Mouse (Mus musculus): ENCODE data around the gene Il2rb. TPM values are rescaled to one million over a fixed set of nuclear protein-coding genes. Genes with fewer than 3 reads are reported as not detected.

Il2rb gene
- polyA plus RNA-seq, 1 experiment from 2014 or later = 0.39 TPM

DNA sequence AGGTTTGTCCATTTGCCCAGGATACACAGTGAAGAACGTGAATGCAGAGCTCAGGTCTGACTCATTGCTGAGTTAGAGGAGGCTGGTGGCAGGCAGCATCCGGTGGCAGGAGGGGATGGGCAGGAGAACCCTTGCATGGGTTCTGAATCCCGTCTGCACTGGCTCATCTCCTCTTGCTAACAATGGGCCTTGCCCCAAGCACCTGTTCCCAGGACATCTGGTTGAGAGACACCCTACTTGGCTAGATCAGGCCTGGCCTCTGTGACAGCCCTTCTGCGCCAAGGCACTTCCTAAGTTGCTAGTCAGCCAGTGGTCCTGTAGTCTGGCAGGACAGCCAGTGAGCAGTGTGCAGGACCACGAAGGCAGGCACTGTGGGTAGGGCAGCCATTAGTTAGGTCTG, 15.6 kb downstream of the Il2rb start:
- H3K9me3 ChIP-seq (ENCODE audit: control insufficient read depth, low read length) = no peaks in the 10 kb centered on the region
- no peaks in the 10 kb centered on the region; the same call in 1 of the 2 replicates for H3K4me1 ChIP-seq (replicated peaks; ENCODE audit: control insufficient read depth, insufficient read depth, low read length)
- 65% methylated on average over 5 of the region's 5 CpGs for WGBS
- H3K27me3 ChIP-seq (ENCODE audit: control insufficient read depth, insufficient read depth, low read depth, low read length) = no peaks in the 10 kb centered on the region
- ATAC-seq (ENCODE audit: low read depth) = no peak
- no peak overlapping the region for H3K4me2 ChIP-seq (ENCODE audit: low read depth, low read length)
- no peak overlapping the region for H3K9ac ChIP-seq (ENCODE audit: low read length)
- no peak overlapping the region for H3K4me3 ChIP-seq (ENCODE audit: low read length)
- no peaks in the 10 kb centered on the region for H3K36me3 ChIP-seq (ENCODE audit: control insufficient read depth, insufficient read depth, low read length)
- no peak overlapping the region for H3K27ac ChIP-seq (ENCODE audit: low read length)

DNA sequence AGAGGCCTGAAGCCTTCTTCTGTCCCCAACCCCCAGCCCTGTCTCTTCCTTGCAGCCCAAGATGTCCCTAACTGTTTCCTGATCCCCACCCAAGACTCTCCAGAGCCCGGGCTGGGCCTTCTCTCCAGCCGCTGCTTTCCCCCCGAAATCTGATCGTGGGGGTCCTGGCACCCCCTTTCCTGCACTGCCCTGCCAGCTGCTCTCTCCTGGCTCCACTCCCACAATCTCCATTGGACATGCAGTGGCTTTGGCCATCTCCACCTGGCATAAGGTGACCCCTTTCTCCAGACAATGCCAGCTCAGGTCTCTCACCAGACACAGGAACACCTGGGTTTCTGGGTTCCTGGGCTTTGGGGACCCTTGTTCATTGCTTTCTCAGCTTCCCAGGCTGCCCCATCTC, 17.0 kb downstream of the Il2rb start:
- no peaks in the 10 kb centered on the region for H3K36me3 ChIP-seq (ENCODE audit: control insufficient read depth, insufficient read depth, low read length)
- no peak overlapping the region for H3K4me3 ChIP-seq (ENCODE audit: low read length)
- H3K4me2 ChIP-seq (ENCODE audit: low read depth, low read length) = no peak overlapping the region
- no peak overlapping the region for H3K9ac ChIP-seq (ENCODE audit: low read length)
- no peak for ATAC-seq (ENCODE audit: low read depth)
- H3K9me3 ChIP-seq (ENCODE audit: control insufficient read depth, low read length) = no peaks in the 10 kb centered on the region
- H3K27ac ChIP-seq (ENCODE audit: low read length) = no peak overlapping the region
- WGBS = 78% methylated on average over 4 of the region's 4 CpGs
- no peaks in the 10 kb centered on the region; the same call in 1 of the 2 replicates for H3K4me1 ChIP-seq (replicated peaks; ENCODE audit: control insufficient read depth, insufficient read depth, low read length)
- no peaks in the 10 kb centered on the region for H3K27me3 ChIP-seq (ENCODE audit: control insufficient read depth, insufficient read depth, low read depth, low read length)

DNA sequence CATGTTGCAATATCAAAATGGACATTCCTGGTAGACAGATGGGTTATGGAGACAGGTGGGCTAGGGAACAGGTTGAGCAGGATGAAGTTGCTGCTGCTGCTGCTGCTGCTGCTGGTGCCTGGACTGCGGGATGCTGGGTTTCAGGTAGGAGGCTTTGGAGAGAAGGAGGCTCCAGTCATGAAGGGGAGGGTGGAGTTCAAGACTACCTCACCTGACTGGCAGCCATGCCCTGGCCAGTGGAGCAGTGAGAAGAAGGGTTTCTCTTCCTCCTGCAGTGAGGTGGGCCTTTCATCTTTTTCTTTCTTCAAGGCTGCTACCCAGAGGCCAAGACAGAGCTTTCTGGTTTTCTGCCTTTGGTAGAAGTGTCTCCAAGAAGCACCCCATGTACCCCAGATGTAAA, 18.2 kb downstream of the Il2rb start:
- Histone ChIP-seq H3K4me2 (ENCODE audit: low read depth, low read length) (no peak overlapping the region), H3K36me3 (ENCODE audit: control insufficient read depth, insufficient read depth, low read length) (no peaks in the 10 kb centered on the region), H3K9ac (ENCODE audit: low read length) (no peak overlapping the region), H3K9me3 (ENCODE audit: control insufficient read depth, low read length) (no peaks in the 10 kb centered on the region), H3K27me3 (ENCODE audit: control insufficient read depth, insufficient read depth, low read depth, low read length) (no peaks in the 10 kb centered on the region), H3K27ac (ENCODE audit: low read length) (no peak overlapping the region), H3K4me3 (ENCODE audit: low read length) (no peak overlapping the region), H3K4me1 (replicated peaks; ENCODE audit: control insufficient read depth, insufficient read depth, low read length) (no peaks in the 10 kb centered on the region; the same call in 1 of the 2 replicates)
- no peak for ATAC-seq (ENCODE audit: low read depth)
- 87% methylated on average over 1 of the region's 1 CpGs for WGBS

DNA sequence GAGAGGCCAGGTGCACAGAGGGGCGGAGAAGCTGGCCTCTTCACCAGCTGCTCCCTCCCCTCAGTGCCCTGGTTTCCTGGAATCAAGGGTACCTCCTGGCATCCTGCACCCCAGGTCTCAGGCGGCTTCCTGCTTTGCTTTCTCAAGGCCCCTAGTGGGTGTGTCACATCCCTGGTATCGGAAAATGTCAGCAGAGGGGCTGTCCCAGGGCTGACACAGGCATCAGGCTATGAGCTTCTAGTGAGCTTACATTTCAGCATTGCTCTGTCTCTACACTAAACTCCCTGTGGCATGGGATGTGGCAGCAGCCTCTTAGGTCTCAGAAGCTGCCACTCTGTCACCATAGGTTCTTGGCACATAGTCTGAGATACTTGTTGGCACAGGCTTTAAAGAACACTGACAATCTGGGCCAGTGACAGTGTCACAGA, 19.5 kb downstream of the Il2rb start:
- no peak overlapping the region for H3K4me3 ChIP-seq (ENCODE audit: low read length)
- no peak overlapping the region for H3K9ac ChIP-seq (ENCODE audit: low read length)
- no peak overlapping the region for H3K4me2 ChIP-seq (ENCODE audit: low read depth, low read length)
- no peaks in the 10 kb centered on the region for H3K9me3 ChIP-seq (ENCODE audit: control insufficient read depth, low read length)
- ATAC-seq (ENCODE audit: low read depth) = no peak
- H3K27ac ChIP-seq (ENCODE audit: low read length) = no peak overlapping the region
- H3K4me1 ChIP-seq (replicated peaks; ENCODE audit: control insufficient read depth, insufficient read depth, low read length) = no peaks in the 10 kb centered on the region; the same call in 1 of the 2 replicates
- no peaks in the 10 kb centered on the region for H3K36me3 ChIP-seq (ENCODE audit: control insufficient read depth, insufficient read depth, low read length)
- no peaks in the 10 kb centered on the region for H3K27me3 ChIP-seq (ENCODE audit: control insufficient read depth, insufficient read depth, low read depth, low read length)
- WGBS = 31% methylated on average over 3 of the region's 3 CpGs

DNA sequence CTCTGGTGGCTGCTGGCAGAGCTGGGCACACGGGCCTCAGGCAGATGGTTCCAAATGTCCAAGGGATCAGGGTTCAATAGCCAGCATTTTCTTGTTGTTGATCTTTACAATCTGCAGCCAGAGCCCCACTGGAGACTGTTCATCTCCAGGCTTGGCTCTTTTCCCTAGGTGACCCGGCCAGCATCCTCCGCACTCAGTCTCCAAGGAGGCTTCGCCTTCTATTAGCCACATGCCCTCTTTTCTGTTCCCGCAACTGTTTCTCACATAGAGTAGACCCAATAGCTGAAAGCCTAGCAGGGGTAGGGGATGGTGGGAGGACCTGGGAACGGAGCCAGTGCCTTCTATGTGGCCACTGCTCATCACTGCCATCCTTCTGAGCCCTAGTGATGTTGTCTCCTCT, 21.6 kb downstream of the Il2rb start:
- H3K27ac ChIP-seq (ENCODE audit: low read length) = no peak overlapping the region
- H3K4me3 ChIP-seq (ENCODE audit: low read length) = no peak overlapping the region
- no peaks in the 10 kb centered on the region for H3K9me3 ChIP-seq (ENCODE audit: control insufficient read depth, low read length)
- no peaks in the 10 kb centered on the region for H3K27me3 ChIP-seq (ENCODE audit: control insufficient read depth, insufficient read depth, low read depth, low read length)
- H3K36me3 ChIP-seq (ENCODE audit: control insufficient read depth, insufficient read depth, low read length) = no peaks in the 10 kb centered on the region
- H3K9ac ChIP-seq (ENCODE audit: low read length) = no peak overlapping the region
- H3K4me2 ChIP-seq (ENCODE audit: low read depth, low read length) = no peak overlapping the region
- no peaks in the 10 kb centered on the region; the same call in 1 of the 2 replicates for H3K4me1 ChIP-seq (replicated peaks; ENCODE audit: control insufficient read depth, insufficient read depth, low read length)
- no peak for ATAC-seq (ENCODE audit: low read depth)
- 78% methylated on average over 6 of the region's 6 CpGs for WGBS

DNA sequence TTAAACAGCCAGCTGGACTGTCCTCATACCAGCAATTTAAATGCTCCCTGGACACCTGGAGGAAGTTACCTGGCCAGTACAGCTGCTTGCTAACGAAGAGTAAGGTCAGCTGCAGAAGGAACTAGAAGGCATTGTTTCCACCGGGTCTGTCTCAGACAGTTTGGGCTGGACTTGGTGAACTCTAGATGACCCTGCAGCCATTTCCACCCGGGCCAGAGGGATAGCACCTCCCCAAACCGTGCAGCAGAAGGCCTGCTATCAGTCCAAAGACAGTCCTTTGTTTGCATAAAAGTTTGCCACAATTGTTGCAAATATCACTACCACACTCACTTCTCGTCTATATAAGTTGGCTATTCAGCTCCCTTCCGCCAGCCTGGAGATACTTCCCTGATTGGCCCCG, 23.2 kb downstream of the Il2rb start:
- H3K9ac ChIP-seq (ENCODE audit: low read length) = no peak overlapping the region
- 19% methylated on average over 7 of the region's 7 CpGs for WGBS
- no peak overlapping the region for H3K27ac ChIP-seq (ENCODE audit: low read length)
- H3K27me3 ChIP-seq (ENCODE audit: control insufficient read depth, insufficient read depth, low read depth, low read length) = no peaks in the 10 kb centered on the region
- no peak for ATAC-seq (ENCODE audit: low read depth)
- no peaks in the 10 kb centered on the region; the same call in 1 of the 2 replicates for H3K4me1 ChIP-seq (replicated peaks; ENCODE audit: control insufficient read depth, insufficient read depth, low read length)
- H3K9me3 ChIP-seq (ENCODE audit: control insufficient read depth, low read length) = no peaks in the 10 kb centered on the region
- no peaks in the 10 kb centered on the region for H3K36me3 ChIP-seq (ENCODE audit: control insufficient read depth, insufficient read depth, low read length)
- H3K4me2 ChIP-seq (ENCODE audit: low read depth, low read length) = no peak overlapping the region
- H3K4me3 ChIP-seq (ENCODE audit: low read length) = no peak overlapping the region

DNA sequence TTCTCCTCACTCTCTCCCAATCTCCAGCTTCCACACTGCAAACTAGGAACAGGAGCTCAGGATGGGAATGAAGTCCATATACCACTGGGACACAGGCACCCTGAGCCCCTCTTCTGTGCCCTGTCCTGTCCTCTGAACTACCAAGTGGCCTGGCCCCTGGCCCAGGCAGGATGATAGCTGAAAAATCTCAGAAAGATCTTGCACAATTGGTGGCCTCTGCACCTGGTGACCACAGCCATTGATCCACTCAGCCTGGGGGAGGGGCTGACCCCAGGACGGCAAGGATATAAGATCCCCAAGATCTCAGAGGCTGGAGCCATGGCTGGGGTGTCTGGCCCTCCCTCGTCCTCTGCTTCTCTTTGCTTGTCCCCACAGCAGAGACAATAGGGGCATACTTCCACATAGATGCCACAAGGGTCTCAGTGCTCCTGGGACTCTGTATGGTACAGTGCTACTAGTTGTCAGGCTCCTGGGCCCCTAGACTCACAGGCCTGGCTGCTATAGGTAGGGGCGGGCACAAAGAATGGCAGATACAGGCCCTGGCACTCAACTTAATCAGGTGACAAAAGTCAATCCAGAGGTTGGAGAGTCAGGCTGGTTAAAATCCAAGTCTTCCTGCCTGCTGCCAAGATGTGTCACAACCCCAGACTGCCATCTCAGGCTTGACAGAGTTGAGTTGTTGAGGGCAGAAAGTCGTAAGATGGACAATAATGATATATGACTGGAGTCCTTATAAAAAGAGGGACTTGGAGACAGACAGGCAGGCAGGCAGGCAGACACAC, 24.4 kb downstream of the Il2rb start:
- no peaks in the 10 kb centered on the region; the same call in 1 of the 2 replicates for H3K4me1 ChIP-seq (replicated peaks; ENCODE audit: control insufficient read depth, insufficient read depth, low read length)
- ATAC-seq (ENCODE audit: low read depth) = no peak
- H3K36me3 ChIP-seq (ENCODE audit: control insufficient read depth, insufficient read depth, low read length) = no peaks in the 10 kb centered on the region
- H3K4me3 ChIP-seq (ENCODE audit: low read length) = no peak overlapping the region
- H3K27me3 ChIP-seq (ENCODE audit: control insufficient read depth, insufficient read depth, low read depth, low read length) = no peaks in the 10 kb centered on the region
- H3K27ac ChIP-seq (ENCODE audit: low read length) = no peak overlapping the region
- H3K9ac ChIP-seq (ENCODE audit: low read length) = no peak overlapping the region
- no peaks in the 10 kb centered on the region for H3K9me3 ChIP-seq (ENCODE audit: control insufficient read depth, low read length)
- H3K4me2 ChIP-seq (ENCODE audit: low read depth, low read length) = no peak overlapping the region
- 62% methylated on average over 4 of the region's 4 CpGs for WGBS

DNA sequence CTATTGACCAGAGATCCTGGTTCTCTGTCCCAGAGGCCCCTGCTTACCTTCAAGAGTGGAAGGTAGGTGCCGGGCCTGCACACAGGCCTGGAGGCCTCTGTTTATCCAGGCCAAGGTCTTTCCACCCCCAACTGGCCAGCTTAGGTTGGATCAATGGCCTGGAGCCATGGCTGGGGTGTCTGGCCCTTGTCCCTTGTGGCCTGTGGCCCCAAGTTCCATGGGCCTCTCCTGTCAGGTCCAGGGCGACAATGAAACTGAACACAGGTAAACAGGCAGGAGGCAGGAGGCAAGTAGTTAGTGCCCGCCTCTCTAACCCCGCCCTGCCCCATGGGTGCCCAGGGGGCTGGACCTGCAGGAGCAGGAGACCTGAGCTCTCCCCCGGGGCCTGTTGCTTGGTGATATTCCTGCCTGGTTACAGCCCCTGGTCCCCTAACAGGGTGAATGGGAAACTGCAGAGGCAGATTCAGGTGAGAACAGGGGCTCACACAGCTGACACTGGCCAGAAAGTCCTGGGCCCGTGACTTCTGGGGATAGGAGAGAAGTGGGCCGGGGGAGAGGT, 26.6 kb downstream of the Il2rb start, which contains the start of gene Tmprss6:
Gene Tmprss6, minus strand, starts transcription at position 256 of the 559 bp plus-strand sequence.
- Histone ChIP-seq H3K27me3 (ENCODE audit: control insufficient read depth, insufficient read depth, low read depth, low read length) (no peaks in the 10 kb centered on the region), H3K4me1 (replicated peaks; ENCODE audit: control insufficient read depth, insufficient read depth, low read length) (no peaks in the 10 kb centered on the region), H3K36me3 (ENCODE audit: control insufficient read depth, insufficient read depth, low read length) (no peaks in the 10 kb centered on the region), H3K9me3 (ENCODE audit: control insufficient read depth, low read length) (no peaks in the 10 kb centered on the region), H3K27ac (ENCODE audit: low read length) (no peak within 1 kb of the TSS), H3K4me2 (ENCODE audit: low read depth, low read length) (no peak within 1 kb of the TSS), H3K9ac (ENCODE audit: low read length) (no peak within 1 kb of the TSS), H3K4me3 (ENCODE audit: low read length) (no peak within 1 kb of the TSS)
- no peak for ATAC-seq (ENCODE audit: low read depth)
- 72% methylated on average over 7 of the region's 7 CpGs for WGBS

DNA sequence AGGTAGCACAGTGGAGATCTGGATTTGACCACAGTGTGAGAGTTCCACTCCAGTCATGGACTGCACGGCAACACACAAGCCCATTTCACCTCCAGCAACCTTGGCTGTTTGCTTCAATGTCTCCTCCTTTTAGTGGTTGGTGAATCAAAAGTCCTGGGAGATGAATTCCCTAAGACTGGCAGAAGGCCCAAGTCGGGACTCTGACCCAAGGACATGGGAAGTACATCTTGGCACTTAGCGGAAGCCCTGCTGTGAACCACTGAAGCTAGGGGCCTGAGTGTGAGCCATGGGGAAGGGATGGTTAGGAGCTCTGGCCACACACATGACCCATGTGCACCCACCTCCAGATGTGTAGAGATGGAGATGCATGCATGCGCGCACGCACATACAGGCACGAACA, 27.5 kb downstream of the Il2rb start:
- Histone ChIP-seq H3K27me3 (ENCODE audit: control insufficient read depth, insufficient read depth, low read depth, low read length) (no peaks in the 10 kb centered on the region), H3K27ac (ENCODE audit: low read length) (no peak overlapping the region), H3K36me3 (ENCODE audit: control insufficient read depth, insufficient read depth, low read length) (no peaks in the 10 kb centered on the region), H3K9ac (ENCODE audit: low read length) (no peak overlapping the region), H3K4me3 (ENCODE audit: low read length) (no peak overlapping the region), H3K4me1 (replicated peaks; ENCODE audit: control insufficient read depth, insufficient read depth, low read length) (no peaks in the 10 kb centered on the region), H3K4me2 (ENCODE audit: low read depth, low read length) (no peak overlapping the region), H3K9me3 (ENCODE audit: control insufficient read depth, low read length) (no peaks in the 10 kb centered on the region)
- no peak for ATAC-seq (ENCODE audit: low read depth)
- 86% methylated on average over 7 of the region's 7 CpGs for WGBS

Data from lung, embryonic 16.5 days (tissue).